Comparison of ENCODE assay signal across 8 mouse cellular contexts in the genomic region with DNA sequence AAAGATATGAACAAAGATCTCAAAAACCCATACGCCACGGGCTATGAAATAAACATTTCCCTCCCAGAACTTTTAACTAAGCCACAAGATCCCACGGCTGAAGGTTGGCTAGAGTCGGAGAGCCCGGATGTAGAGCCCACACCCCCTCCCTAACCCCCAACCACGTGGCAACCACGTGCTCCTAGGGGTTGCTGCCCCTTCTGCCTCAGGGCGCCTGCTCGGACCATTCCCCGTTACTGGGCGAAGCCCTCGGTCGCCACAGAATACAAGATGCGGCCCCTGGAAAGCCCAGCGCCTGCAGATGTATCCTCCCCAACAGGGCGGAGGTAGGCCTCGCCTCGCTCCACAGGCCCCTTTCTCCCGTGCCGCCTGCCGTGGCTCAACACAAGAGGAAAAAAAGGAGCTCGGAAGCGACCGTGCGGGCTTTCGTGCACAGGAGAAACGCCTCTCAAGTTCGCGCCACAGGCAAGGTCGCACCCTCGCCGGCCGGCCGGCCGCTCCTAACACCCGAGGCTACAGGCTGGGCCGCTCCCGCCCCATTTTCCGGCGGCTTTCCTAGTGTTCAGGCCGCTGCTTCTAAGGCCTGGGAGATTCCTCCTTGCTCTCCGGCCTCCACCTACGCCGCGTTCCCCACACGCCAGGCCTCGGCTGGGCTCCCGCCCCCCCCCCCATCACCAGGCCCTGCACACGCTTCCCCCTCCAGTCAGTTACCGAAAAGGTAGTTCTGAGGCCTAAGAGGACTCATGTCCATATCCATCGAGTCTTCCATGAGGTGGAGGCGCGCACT. TPM values are rescaled to one million over a fixed set of nuclear protein-coding genes. Genes with fewer than 3 reads are reported as not detected.
A peak's percentile ranks its signal among the peaks of the same experiment; 100 is the strongest.
DNase-seq lines count a peak whose midpoint lies in the region; ATAC-seq and TF ChIP-seq lines count a peak whose summit lies in the region.

No protein-coding gene starts in this region.

- no peak for DNase-seq in Patski (ENCODE audit: low read depth, low spot score)
- DNase-seq in cerebellum, adult 9-11 months: peak; percentile 74
- DNase-seq in frontal cortex, postnatal 25 days (ENCODE audit: low spot score in 2 of 2): peak; percentile 32 to 48
- peak; percentile 56 to 63 for DNase-seq in left cerebral cortex, adult 2 months (ENCODE audit: extremely low spot score in 1 of 2, low spot score in 2 of 2)
- peak; percentile 82 to 86 for DNase-seq in right cerebral cortex, postnatal 10 days (ENCODE audit: low spot score in 2 of 2)
- DNase-seq in urinary bladder, postnatal 4 days (ENCODE audit: low spot score in 2 of 2): peak; percentile 68 to 74

- H3K36me3 ChIP-seq in hindbrain, embryonic 13.5 days: peaks cover 35% of the 10 kb centered on the region
- H3K36me3 ChIP-seq in macrophage (ENCODE audit: inconsistent target): peaks cover 31% of the 10 kb centered on the region

- peak overlapping the region; percentile 97 for H3K4me2 ChIP-seq in hindbrain, embryonic 13.5 days

- H3K27ac ChIP-seq in hindbrain, embryonic 13.5 days: peak overlapping the region; percentile 91
- H3K27ac ChIP-seq in left cerebral cortex, adult 2 months: peak overlapping the region; percentile 76
- peak overlapping the region; percentile 60 for H3K27ac ChIP-seq in macrophage

- ATAC-seq in Patski: peak; percentile 46
- peak; percentile 74 for ATAC-seq in hindbrain, embryonic 13.5 days (ENCODE audit: low FRiP score)

- CTCF ChIA-PET in Patski (lab: Charles Lee): no interaction called here

- H3K4me3 ChIP-seq in hindbrain, embryonic 13.5 days: peak overlapping the region; percentile 96
- peak overlapping the region; percentile 78 for H3K4me3 ChIP-seq in left cerebral cortex, adult 2 months
- H3K4me3 ChIP-seq in macrophage (ENCODE audit: inconsistent target): peak overlapping the region; percentile 79

- TF ChIP-seq CTCF in Patski (IDR thresholded peaks at IDR 0.05): no peak
- no peak for TF ChIP-seq CTCF in left cerebral cortex, adult 2 months (IDR thresholded peaks at IDR 0.05)

- peaks cover 46% of the 10 kb centered on the region for H3K79me2 ChIP-seq in macrophage (ENCODE audit: inconsistent target)

- POLR2A ChIA-PET in Patski (lab: Charles Lee): no interaction called here

- intact Hi-C loops in left cerebral cortex, adult 2 months (cut with DNase I): loop anchor here (5.0 kb wide), 1 partner anchor 520 kb away; the partner anchor contains the start of gene Fbxw11

- in situ Hi-C loops in Patski (cut with MboI; ENCODE audit: low pct_unique_long_range_greater_than_20kb): no loop called here

- H3K9me3 ChIP-seq in hindbrain, embryonic 13.5 days: no peaks in the 10 kb centered on the region

- 2% methylated on average over 49 of the region's 53 CpGs for WGBS in hindbrain, embryonic 13.5 days
- WGBS in macrophage (ENCODE audit: missing documents): under 1% methylated on average over 53 of the region's 53 CpGs

- peaks cover 16% of the 10 kb centered on the region for H3K4me1 ChIP-seq in hindbrain, embryonic 13.5 days (replicated peaks)

- H3K27me3 ChIP-seq in Patski: peaks cover 6% of the 10 kb centered on the region
- no peaks in the 10 kb centered on the region for H3K27me3 ChIP-seq in hindbrain, embryonic 13.5 days

- H3K9ac ChIP-seq in hindbrain, embryonic 13.5 days: peak overlapping the region; percentile 98

RNA-seq across cellular contexts. Expression of gene Npm1, which starts 0.6 kb away (rescaled TPM):
- polyA plus RNA-seq in Patski (2021) (908 TPM), macrophage (2018) (337 to 878 TPM (median 659 TPM) in 3 replicates)
- 542 and 556 TPM in 2 replicates for polyA plus RNA-seq in hindbrain, embryonic 13.5 days (2015; fragmentation: Nextera tagmentation; extraction: Ambion mirVana)
- 100 to 1,000 TPM; 146 to 152 TPM for total RNA-seq in left cerebral cortex, adult 2 months (2021)
- total RNA-seq in macrophage (2018; cell fraction: chromatin; rRNA removed): 100 to 1,000 TPM in 18 of 26 experiments, 10 to 100 TPM in 8; 71.6 to 200 (median 118) TPM
- 100 to 1,000 TPM; 205 to 472 (median 308) TPM for total RNA-seq in macrophage (2018; cell fraction: cytosol; rRNA removed)
- total RNA-seq in macrophage (2018; cell fraction: nucleus; rRNA removed): 100 to 1,000 TPM in 21 of 26 experiments, 10 to 100 TPM in 5; 82.5 to 273 (median 125) TPM

RNA-seq across cellular contexts. Expression of gene Fgf18, which starts 15.2 kb away (rescaled TPM):
- polyA plus RNA-seq in Patski (2021) (4.3 TPM), macrophage (2018) (not detected in 3 replicates)
- polyA plus RNA-seq in hindbrain, embryonic 13.5 days (2015; fragmentation: Nextera tagmentation; extraction: Ambion mirVana): 4.8 and 5.0 TPM in 2 replicates
- 1 to 10 TPM; 1.9 to 2.6 TPM for total RNA-seq in left cerebral cortex, adult 2 months (2021)
- 1 to 10 TPM in 1 of 26 experiments, not detected in 25; 2.6 TPM for total RNA-seq in macrophage (2018; cell fraction: chromatin; rRNA removed)
- not detected for total RNA-seq in macrophage (2018; cell fraction: cytosol; rRNA removed)
- not detected for total RNA-seq in macrophage (2018; cell fraction: nucleus; rRNA removed)

RNA-seq across cellular contexts. Expression of gene Tlx3, which starts 41.0 kb away (rescaled TPM):
- 0.32 TPM for polyA plus RNA-seq in Patski (2021)
- polyA plus RNA-seq in hindbrain, embryonic 13.5 days (2015; fragmentation: Nextera tagmentation; extraction: Ambion mirVana): 20.2 and 29.0 TPM in 2 replicates
- total RNA-seq in left cerebral cortex, adult 2 months (2021): not detected
- not detected for total RNA-seq in macrophage (2018; cell fraction: chromatin; rRNA removed)
- total RNA-seq in macrophage (2018; cell fraction: cytosol; rRNA removed): not detected
- not detected for total RNA-seq in macrophage (2018; cell fraction: nucleus; rRNA removed)
- polyA plus RNA-seq in macrophage (2018): not detected in 3 replicates

Comparison
In these comparisons a context has a peak if more than half of its experiments do, and no peak if none do; other contexts are left out.
1. RNA of gene Tlx3, which starts 41.0 kb away (polyA plus RNA-seq): 20.2 to 29.0 TPM in hindbrain, embryonic 13.5 days; 0.32 TPM in Patski (single experiment) and not detected in macrophage; every median in the first group is over 10 times any median in the second.
2. Peak in every context shown above with its lines, with median percentiles within 50 percentile points of each other: H3K27ac ChIP-seq and H3K4me3 ChIP-seq.